Mouse (Mus musculus) myocyte (in vitro differentiated cells): ENCODE data around the gene Cryzl2. TPM values are rescaled to one million over a fixed set of nuclear protein-coding genes. Genes with fewer than 3 reads are reported as not detected.

Experiments used
- H3K27me3 ChIP-seq: one replicate; pipeline ENCODE4 v1.6.1; 2011; ENCODE audit not compliant: control insufficient read depth, insufficient read depth, insufficient read length
- H3K36me3 ChIP-seq: one replicate; pipeline ENCODE4 v1.6.1; 2011; ENCODE audit not compliant: control insufficient read depth, insufficient read depth
- H3K4me2 ChIP-seq: one replicate; pipeline ENCODE4 v1.6.1; 2011; ENCODE audit warnings: low read depth, control low read depth
- H3K4me3 ChIP-seq: one replicate; pipeline ENCODE4 v1.5.1; 2011; ENCODE audit warnings: mild to moderate bottlenecking, control low read depth, moderate library complexity
- H3K79me2 ChIP-seq: one replicate; pipeline ENCODE4 v1.6.1; 2011; ENCODE audit not compliant: control insufficient read depth, insufficient read depth
- H3ac ChIP-seq: one replicate; pipeline ENCODE4 v1.6.1; 2011; ENCODE audit not compliant: control insufficient read depth, insufficient read length
- CEBPB ChIP-seq: IDR thresholded peaks from 2 replicates; pipeline ENCODE4 v1.6.1; 2011; ENCODE audit warnings: mild to moderate bottlenecking, moderate library complexity; ENCODE audit not compliant: poor library complexity, insufficient read depth, severe bottlenecking
- E2F4 ChIP-seq: IDR thresholded peaks from one replicate; pipeline ENCODE4 v1.6.1; 2011; ENCODE audit warnings: mild to moderate bottlenecking, control low read depth, moderate library complexity; ENCODE audit not compliant: insufficient read depth
- MAX ChIP-seq: IDR thresholded peaks from one replicate; pipeline ENCODE4 v1.6.1; 2011; ENCODE audit warnings: low read depth, mild to moderate bottlenecking, control low read depth
- MYOD1 ChIP-seq, 3 experiments: IDR thresholded peaks; one replicate each; pipeline ENCODE4 v1.6.1; 2011; ENCODE audit warnings: control low read depth in 2 of 3, low read depth in 2 of 3, mild to moderate bottlenecking in 2 of 3, moderate library complexity in 1 of 3; ENCODE audit not compliant: insufficient read length in 2 of 3, control insufficient read depth in 1 of 3
- MYOG ChIP-seq, 3 experiments: IDR thresholded peaks; one replicate each; pipeline ENCODE4 v1.6.1; 2011; ENCODE audit warnings: control low read depth in 2 of 3, low read depth in 2 of 3, mild to moderate bottlenecking in 2 of 3; ENCODE audit not compliant: insufficient read length in 2 of 3, control insufficient read depth in 1 of 3, insufficient read depth in 1 of 3
- POLR2A ChIP-seq: IDR thresholded peaks from one replicate; pipeline ENCODE4 v1.6.1; 2011; ENCODE audit warnings: low read depth, mild to moderate bottlenecking, control low read depth, moderate library complexity; ENCODE audit not compliant: insufficient read length
- POLR2AphosphoS2 ChIP-seq: IDR thresholded peaks from one replicate; pipeline ENCODE4 v1.6.1; 2011; ENCODE audit warnings: low read depth, control low read depth; ENCODE audit not compliant: insufficient read length
- REST ChIP-seq: IDR thresholded peaks from one replicate; pipeline ENCODE4 v1.6.1; 2011; ENCODE audit warnings: mild to moderate bottlenecking, control low read depth, moderate library complexity; ENCODE audit not compliant: insufficient read depth, insufficient read length
- SRF ChIP-seq: IDR thresholded peaks from one replicate; pipeline ENCODE4 v1.6.1; 2011; ENCODE audit warnings: low read depth; ENCODE audit not compliant: control insufficient read depth, insufficient read length
- TCF12 ChIP-seq: IDR thresholded peaks from one replicate; pipeline ENCODE4 v1.6.1; 2011; ENCODE audit warnings: mild to moderate bottlenecking, control low read depth; ENCODE audit not compliant: poor library complexity, insufficient read depth, severe bottlenecking
- TCF3 ChIP-seq: IDR thresholded peaks from one replicate; pipeline ENCODE4 v1.6.1; 2011; ENCODE audit warnings: low read depth, control low read depth; ENCODE audit not compliant: insufficient read length
- USF1 ChIP-seq: IDR thresholded peaks from one replicate; pipeline ENCODE4 v1.6.1; 2011; ENCODE audit warnings: low read depth, mild to moderate bottlenecking, control low read depth, moderate library complexity
- polyA plus RNA-seq: library from polyadenylated mRNA; unstranded; fragments of >200 nt; fragmentation: generic; extraction: Trizol; gene quantifications from one replicate; pipeline ENCODE4 v1.2.1, GENCODE M21; 2012; ENCODE audit warnings: missing spikeins

Gene Cryzl2
- polyA plus RNA-seq, 1 experiment: 0.12 TPM

DNA sequence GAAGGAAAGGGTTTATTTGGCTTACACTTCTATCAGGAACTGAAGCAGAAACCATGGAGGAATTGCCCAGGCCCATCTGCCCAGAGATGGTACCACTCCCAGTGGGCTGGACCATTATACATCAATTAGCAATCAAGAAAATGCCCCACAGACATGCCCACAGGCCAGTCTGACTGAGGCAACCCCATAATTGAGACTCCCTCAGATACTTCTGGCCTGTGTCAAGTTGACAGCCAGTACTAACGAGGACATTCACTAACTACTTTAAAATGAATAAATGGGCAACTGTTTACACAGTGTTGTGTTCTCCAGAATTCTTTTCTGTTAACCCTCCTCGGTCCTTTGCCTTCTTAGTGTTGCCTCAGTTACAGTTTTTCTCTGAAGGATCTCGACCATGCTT lies 4.0 kb downstream of the Cryzl2 start:
- Histone ChIP-seq H3K4me2 (no peak overlapping the region), H3K79me2 (no peaks in the 10 kb centered on the region), H3ac (no peak overlapping the region), H3K4me3 (no peak overlapping the region), H3K36me3 (no peaks in the 10 kb centered on the region), H3K27me3 (no peaks in the 10 kb centered on the region)
- TF ChIP-seq MYOG (IDR thresholded peaks at IDR 0.05; ENCODE audit: control insufficient read depth in 1 of 3, insufficient read depth in 1 of 3, insufficient read length in 2 of 3, low read depth in 2 of 3) (no peak), TCF3 (no peak), MYOD1 (IDR thresholded peaks at IDR 0.05; ENCODE audit: control insufficient read depth in 1 of 3, insufficient read length in 2 of 3, low read depth in 2 of 3) (no peak), CEBPB (no peak), POLR2A (no peak), REST (no peak), MAX (no peak), POLR2AphosphoS2 (no peak), TCF12 (no peak), SRF (no peak), USF1 (no peak), E2F4 (no peak)

DNA sequence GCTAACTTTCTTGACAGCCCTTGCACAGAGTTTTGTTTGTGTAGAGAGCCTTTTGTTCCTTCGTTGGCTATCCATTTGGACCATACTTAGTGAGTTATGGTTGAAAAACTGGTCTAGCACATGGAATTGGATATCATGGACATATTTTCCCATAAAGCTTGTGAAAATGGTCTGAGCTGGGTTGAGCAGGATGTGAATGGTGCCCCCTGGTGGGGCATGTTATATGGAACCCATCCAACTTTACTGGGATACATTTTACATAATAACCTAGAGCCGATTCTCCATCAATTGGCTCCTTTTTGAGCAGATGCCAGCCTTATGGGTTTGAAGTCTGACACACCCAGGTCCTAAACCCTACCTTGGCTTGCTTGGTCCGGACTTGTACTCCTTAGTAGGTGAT lies 6.8 kb downstream of the Cryzl2 start:
- TF ChIP-seq TCF3 (no peak), USF1 (no peak), POLR2A (no peak), MYOG (IDR thresholded peaks at IDR 0.05; ENCODE audit: control insufficient read depth in 1 of 3, insufficient read depth in 1 of 3, insufficient read length in 2 of 3, low read depth in 2 of 3) (no peak), CEBPB (no peak), E2F4 (no peak), MAX (no peak), TCF12 (no peak), POLR2AphosphoS2 (no peak), SRF (no peak), REST (no peak), MYOD1 (IDR thresholded peaks at IDR 0.05; ENCODE audit: control insufficient read depth in 1 of 3, insufficient read length in 2 of 3, low read depth in 2 of 3) (no peak)
- Histone ChIP-seq H3K4me3 (no peak overlapping the region), H3K79me2 (no peaks in the 10 kb centered on the region), H3ac (no peak overlapping the region), H3K36me3 (no peaks in the 10 kb centered on the region), H3K27me3 (no peaks in the 10 kb centered on the region), H3K4me2 (no peak overlapping the region)

DNA sequence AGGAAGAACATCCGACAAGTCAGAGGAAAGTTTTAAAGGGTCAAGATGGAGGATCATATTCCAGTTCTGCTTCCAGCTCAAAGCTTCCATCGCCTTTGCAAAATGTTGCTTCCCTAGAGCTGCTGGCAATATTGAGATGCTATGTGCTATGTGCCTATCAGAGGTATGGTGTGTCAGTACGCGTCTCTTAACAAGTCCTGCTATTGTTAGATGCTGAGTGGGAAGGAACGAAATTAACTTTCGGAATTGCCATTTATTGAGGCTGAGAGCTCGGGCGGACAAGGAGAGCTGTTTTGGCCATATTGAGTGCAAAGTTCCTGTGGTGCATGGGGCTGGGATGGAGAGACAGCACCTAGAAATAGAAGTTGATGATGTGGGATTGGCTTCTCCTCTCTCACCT lies 9.5 kb downstream of the Cryzl2 start:
- no peak for TF ChIP-seq CEBPB
- Histone ChIP-seq H3ac (no peak overlapping the region), H3K4me2 (no peak overlapping the region), H3K27me3 (no peaks in the 10 kb centered on the region), H3K4me3 (no peak overlapping the region), H3K36me3 (no peaks in the 10 kb centered on the region), H3K79me2 (no peaks in the 10 kb centered on the region)

DNA sequence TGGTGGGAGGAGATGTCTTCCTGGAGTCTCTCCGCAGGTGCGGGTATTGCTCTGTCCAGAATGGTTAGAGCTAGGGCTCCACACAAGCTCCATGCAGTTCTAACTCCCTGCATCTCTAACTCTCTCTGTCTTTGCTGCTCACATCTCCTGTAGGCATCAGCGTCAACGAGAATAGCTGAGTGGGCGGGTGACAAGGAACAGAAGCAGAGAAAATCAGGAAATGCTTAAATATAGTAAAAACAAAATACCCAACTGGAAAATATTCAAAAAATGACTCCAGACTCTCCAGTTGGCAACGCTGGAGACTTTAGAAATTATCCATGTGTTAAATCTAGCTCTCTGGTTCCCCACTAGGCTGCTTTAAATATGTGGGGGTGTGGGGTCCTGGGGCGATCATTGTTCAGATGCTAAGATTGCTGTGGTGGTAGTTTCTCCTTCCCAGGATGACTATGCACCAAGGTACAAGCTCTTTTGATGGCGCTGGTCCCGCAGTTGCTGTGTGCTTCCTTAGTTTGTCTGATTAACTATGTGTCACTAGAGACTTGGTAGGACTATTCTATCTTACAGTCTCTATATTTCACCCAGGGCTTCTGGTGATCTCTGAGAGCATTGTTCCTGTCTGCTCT lies 12.5 kb downstream of the Cryzl2 start:
- Histone ChIP-seq H3K36me3 (no peaks in the 10 kb centered on the region), H3K4me3 (no peak overlapping the region), H3K4me2 (no peak overlapping the region), H3K27me3 (no peaks in the 10 kb centered on the region), H3ac (no peak overlapping the region), H3K79me2 (no peaks in the 10 kb centered on the region)
- no peak for TF ChIP-seq REST
- no peak for TF ChIP-seq SRF
- no peak for TF ChIP-seq TCF12
- no peak for TF ChIP-seq USF1

DNA sequence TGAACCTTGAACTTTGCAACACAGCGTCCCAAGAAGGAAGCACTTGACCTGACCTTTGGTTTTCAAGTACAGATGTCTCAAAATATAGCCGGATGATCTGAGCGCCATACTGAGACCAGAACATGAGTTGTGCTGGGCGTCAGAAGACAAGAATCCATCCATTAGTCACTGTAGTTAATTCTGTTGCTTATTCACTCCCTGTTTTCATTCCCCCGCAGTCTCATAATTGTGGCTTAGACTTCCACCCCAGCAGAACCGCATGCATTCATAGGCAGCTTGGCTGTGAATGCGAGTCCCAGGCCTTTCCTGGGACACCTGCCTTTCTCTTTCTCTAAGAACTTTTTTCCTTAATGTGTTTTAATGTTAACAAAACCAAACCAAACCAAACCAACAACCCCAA lies 14.3 kb downstream of the Cryzl2 start:
- no peaks in the 10 kb centered on the region for H3K27me3 ChIP-seq
- no peak overlapping the region for H3ac ChIP-seq
- TF ChIP-seq MYOD1 (IDR thresholded peaks at IDR 0.05; ENCODE audit: control insufficient read depth in 1 of 3, insufficient read length in 2 of 3, low read depth in 2 of 3) (no peak), SRF (no peak)

DNA sequence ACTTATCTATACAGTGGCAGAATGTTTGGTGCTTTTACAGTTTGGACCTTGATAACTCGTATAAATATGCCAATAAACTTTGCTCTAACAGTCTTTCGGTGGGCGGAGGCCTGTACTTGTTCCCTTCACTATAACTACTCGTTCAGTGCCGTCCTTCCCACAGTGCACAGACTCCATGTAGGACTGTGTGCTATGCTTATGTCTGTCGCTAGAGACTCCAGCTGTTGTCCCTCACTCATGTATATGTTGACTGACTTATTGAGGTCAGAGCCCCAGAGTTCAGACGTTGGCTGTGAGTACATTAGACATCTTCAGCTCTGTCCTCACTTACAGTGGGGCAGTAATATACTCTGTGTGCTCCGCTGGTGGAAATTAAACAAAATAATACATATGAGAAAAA lies 16.5 kb downstream of the Cryzl2 start:
- no peaks in the 10 kb centered on the region for H3K36me3 ChIP-seq
- TF ChIP-seq TCF12: no peak
- TF ChIP-seq MYOD1 (IDR thresholded peaks at IDR 0.05; ENCODE audit: control insufficient read depth in 1 of 3, insufficient read length in 2 of 3, low read depth in 2 of 3): no peak
- no peak for TF ChIP-seq POLR2A
- TF ChIP-seq USF1: no peak
- TF ChIP-seq E2F4: no peak
- no peak for TF ChIP-seq CEBPB
- no peaks in the 10 kb centered on the region for H3K27me3 ChIP-seq
- H3K4me2 ChIP-seq: no peak overlapping the region
- H3ac ChIP-seq: no peak overlapping the region
- H3K79me2 ChIP-seq: no peaks in the 10 kb centered on the region
- H3K4me3 ChIP-seq: no peak overlapping the region

More for the DNA sequence above, 14.3 kb downstream of the Cryzl2 start:
- no peak overlapping the region for H3K4me3 ChIP-seq
- no peak overlapping the region for H3K4me2 ChIP-seq
- H3K36me3 ChIP-seq: no peaks in the 10 kb centered on the region
- H3K79me2 ChIP-seq: no peaks in the 10 kb centered on the region
